Mouse (Mus musculus) monocyte, adult 2 months (primary cell): ENCODE results near the gene Pdgfc.

Source experiments
- DNase-seq, 2 experiments: peaks; one replicate each; pipeline ENCODE4 v3.0.0; 2022; ENCODE audit warnings: low spot score in 2 of 2, low read depth in 1 of 2

Pdgfc gene

DNA sequence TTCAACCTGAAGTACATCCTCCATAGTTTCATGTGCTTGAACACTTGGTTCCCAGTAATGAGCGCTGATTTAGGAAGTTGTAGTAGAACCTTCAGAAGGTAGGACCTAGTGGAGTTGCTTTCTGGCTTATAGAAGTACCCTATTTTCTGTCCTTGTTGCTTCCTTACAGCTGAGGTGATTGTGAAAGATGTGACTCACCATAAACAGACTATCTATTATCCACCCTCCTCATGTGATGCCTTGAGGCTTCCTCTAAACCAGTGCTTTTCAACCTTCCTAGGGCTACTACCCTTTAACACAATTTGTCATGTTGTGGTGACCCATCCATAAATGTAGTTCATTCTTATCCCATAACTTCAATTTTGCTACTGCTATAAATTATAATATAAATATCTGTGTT is 226.6 kb downstream of the Pdgfc start:
- DNase-seq, result no peak
